Mouse (Mus musculus) right cerebral cortex, postnatal 10 days (tissue): Measurements from ENCODE around the gene Nid2.

Experiments used
- DNase-seq, 2 experiments: peaks; one replicate each; pipeline ENCODE4 v3.0.0; 2021; ENCODE audit warnings: low spot score in 2 of 2

Nid2 gene

GRCm38 (mm10) chr14:19777945-19778344 is 26.9 kb downstream of the Nid2 start:
- no peak for DNase-seq

- DNase-seq, result no peak
These were observed 34.9 kb downstream of the Nid2 start for GRCm38 (mm10) chr14:19785797-19786588.

GRCm38 (mm10) chr14:19788443-19788842 is 37.4 kb downstream of the Nid2 start:
- DNase-seq, result no peak

- DNase-seq, result no peak
These were observed 43.8 kb downstream of the Nid2 start for GRCm38 (mm10) chr14:19794881-19795280.

- DNase-seq, result no peak
These were observed 45.7 kb downstream of the Nid2 start for GRCm38 (mm10) chr14:19796541-19797304.

GRCm38 (mm10) chr14:19800485-19800884 is 49.4 kb downstream of the Nid2 start:
- no peak for DNase-seq

GRCm38 (mm10) chr14:19801474-19802215 is 50.6 kb downstream of the Nid2 start:
- DNase-seq, result no peak

- DNase-seq, result no peak
These were observed 52.2 kb downstream of the Nid2 start for GRCm38 (mm10) chr14:19803222-19803621.

GRCm38 (mm10) chr14:19803623-19804022 is 52.6 kb downstream of the Nid2 start:
- no peak for DNase-seq

- DNase-seq, result no peak
These were observed 56.3 kb downstream of the Nid2 start for GRCm38 (mm10) chr14:19807339-19807738.

GRCm38 (mm10) chr14:19807858-19808257 is 56.8 kb downstream of the Nid2 start:
- DNase-seq, result no peak

GRCm38 (mm10) chr14:19809934-19810333 is 58.9 kb downstream of the Nid2 start:
- DNase-seq, result no peak

- DNase-seq, result no peak
These were observed 62.0 kb downstream of the Nid2 start for GRCm38 (mm10) chr14:19813061-19813460.

- DNase-seq, result peak; percentile 86 to 89
These were observed 66.9 kb downstream of the Nid2 start for GRCm38 (mm10) chr14:19817949-19818348.

GRCm38 (mm10) chr14:19821686-19822085 is 70.6 kb downstream of the Nid2 start:
- DNase-seq, result no peak

- DNase-seq, result peak; percentile 94 to 96
These were observed 72.5 kb downstream of the Nid2 start, which contains the start of gene Rtraf for GRCm38 (mm10) chr14:19823321-19824142. TSS of gene Rtraf (minus strand) at chr14:19823824.

GRCm38 (mm10) chr14:19825481-19825880 is 74.4 kb downstream of the Nid2 start:
- peak in 1 of 2 experiments; percentile 52 for DNase-seq

GRCm38 (mm10) chr14:19836289-19836688 is 85.2 kb downstream of the Nid2 start:
- no peak for DNase-seq

GRCm38 (mm10) chr14:19839600-19840332 is 88.7 kb downstream of the Nid2 start:
- DNase-seq, result peak; percentile 73 to 83

GRCm38 (mm10) chr14:19853471-19853870 is 102.4 kb downstream of the Nid2 start:
- no peak for DNase-seq

- DNase-seq, result no peak
These were observed 107.2 kb downstream of the Nid2 start for GRCm38 (mm10) chr14:19858279-19858678.
